Mouse (Mus musculus): Measurements from ENCODE around the gene Slc35a5.

The Slc35a5 gene

GRCm38 (mm10) chr16:45158522-45159388 lies at the start of gene Slc35a5, which contains the start of gene Atg3:
TSS of gene Slc35a5 (minus strand) at chr16:45158706.
TSS of gene Atg3 (plus strand) at chr16:45158785.
- DNase-seq (ENCODE audit: low read depth, low spot score) = peak; percentile 99

- no peak for DNase-seq (ENCODE audit: low read depth, low spot score)
These were observed 46.6 kb upstream of the Slc35a5 start for GRCm38 (mm10) chr16:45204859-45205670.

- no peak for DNase-seq (ENCODE audit: low read depth, low spot score)
These were observed 45.9 kb upstream of the Slc35a5 start for GRCm38 (mm10) chr16:45204438-45204837.

GRCm38 (mm10) chr16:45201395-45201794 lies 42.9 kb upstream of the Slc35a5 start:
- DNase-seq (ENCODE audit: low read depth, low spot score) = no peak

GRCm38 (mm10) chr16:45196816-45197215 lies 38.3 kb upstream of the Slc35a5 start:
- DNase-seq (ENCODE audit: low read depth, low spot score) = peak; percentile 79

- DNase-seq (ENCODE audit: low read depth, low spot score) = peak; percentile 83
These were observed 34.1 kb upstream of the Slc35a5 start for GRCm38 (mm10) chr16:45192613-45193012.

GRCm38 (mm10) chr16:45181824-45182223 lies 23.3 kb upstream of the Slc35a5 start:
- DNase-seq (ENCODE audit: low read depth, low spot score) = no peak

- no peak for DNase-seq (ENCODE audit: low read depth, low spot score)
These were observed 20.0 kb upstream of the Slc35a5 start for GRCm38 (mm10) chr16:45178552-45178951.

GRCm38 (mm10) chr16:45159389-45159716 lies 847 bp upstream of the Slc35a5 start:
- no peak for DNase-seq (ENCODE audit: low read depth, low spot score)

- peak; percentile 91 for DNase-seq (ENCODE audit: low read depth, low spot score)
These were observed 377 bp downstream of the Slc35a5 start for GRCm38 (mm10) chr16:45158136-45158521.

- no peak for DNase-seq (ENCODE audit: low read depth, low spot score)
These were observed 3.7 kb downstream of the Slc35a5 start for GRCm38 (mm10) chr16:45154741-45155250.

- no peak for DNase-seq (ENCODE audit: low read depth, low spot score)
These were observed 9.9 kb downstream of the Slc35a5 start for GRCm38 (mm10) chr16:45148488-45149082.

- no peak for DNase-seq (ENCODE audit: low read depth, low spot score)
These were observed 13.4 kb downstream of the Slc35a5 start for GRCm38 (mm10) chr16:45145119-45145518.

GRCm38 (mm10) chr16:45142565-45142964 lies 15.9 kb downstream of the Slc35a5 start:
- no peak for DNase-seq (ENCODE audit: low read depth, low spot score)

GRCm38 (mm10) chr16:45141711-45142110 lies 16.8 kb downstream of the Slc35a5 start:
- no peak for DNase-seq (ENCODE audit: low read depth, low spot score)

- DNase-seq (ENCODE audit: low read depth, low spot score) = no peak
These were observed 30.4 kb downstream of the Slc35a5 start for GRCm38 (mm10) chr16:45127936-45128710.

- no peak for DNase-seq (ENCODE audit: low read depth, low spot score)
These were observed 34.0 kb downstream of the Slc35a5 start for GRCm38 (mm10) chr16:45124230-45125203.

GRCm38 (mm10) chr16:45122571-45122970 lies 35.9 kb downstream of the Slc35a5 start:
- peak; percentile 25 for DNase-seq (ENCODE audit: low read depth, low spot score)

- no peak for DNase-seq (ENCODE audit: low read depth, low spot score)
These were observed 37.6 kb downstream of the Slc35a5 start for GRCm38 (mm10) chr16:45120844-45121425.

- DNase-seq (ENCODE audit: low read depth, low spot score) = no peak
These were observed 39.7 kb downstream of the Slc35a5 start for GRCm38 (mm10) chr16:45118760-45119159.
